Mouse (Mus musculus) kidney, embryonic 14.5 days (tissue): ENCODE measurements around the gene Wdr83. TPM values are rescaled to one million over a fixed set of nuclear protein-coding genes. Genes with fewer than 3 reads are reported as not detected.

Experiments used
- ATAC-seq: fragments of 200-750 bp; cut with Nextera tagmentation; 2 replicates; pipeline ENCODE4 v1.8.0; 2017; ENCODE audit warnings: moderate number of reproducible peaks, mild to moderate bottlenecking, moderate TSS enrichment, moderate library complexity; ENCODE audit not compliant: low FRiP score, low TSS enrichment
- H3K27ac ChIP-seq: fragments of 300-500 bp; sonication (generic); 2 replicates; pipeline ENCODE4 v1.5.1; 2014; ENCODE audit warnings: low read depth, mild to moderate bottlenecking, low read length, moderate library complexity, mixed read lengths
- H3K27me3 ChIP-seq: fragments of 300-500 bp; sonication (generic); 2 replicates; pipeline ENCODE4 v1.6.1; 2014; ENCODE audit warnings: mild to moderate bottlenecking, low read length; ENCODE audit not compliant: control insufficient read depth, insufficient read depth
- H3K36me3 ChIP-seq: fragments of 300-500 bp; sonication (generic); 2 replicates; pipeline ENCODE4 v1.6.1; 2014; ENCODE audit warnings: low read length, mixed read lengths; ENCODE audit not compliant: control insufficient read depth, insufficient read depth
- H3K4me1 ChIP-seq: fragments of 300-500 bp; sonication (generic); 2 replicates; pipeline ENCODE4 v1.6.1; 2014; ENCODE audit warnings: low read length, mixed read lengths; ENCODE audit not compliant: control insufficient read depth, insufficient read depth
- H3K4me2 ChIP-seq: fragments of 300-500 bp; sonication (generic); replicated peaks from 2 replicates; pipeline ENCODE4 v1.6.1; 2014; ENCODE audit warnings: low read depth, mild to moderate bottlenecking, low read length
- H3K4me3 ChIP-seq: fragments of 300-500 bp; sonication (generic); 2 replicates; pipeline ENCODE4 v1.5.1; 2014; ENCODE audit warnings: mild to moderate bottlenecking, low read length
- H3K9ac ChIP-seq: fragments of 300-500 bp; sonication (generic); 2 replicates; pipeline ENCODE4 v1.6.1; 2014; ENCODE audit warnings: low read depth, mild to moderate bottlenecking, low read length, moderate library complexity
- H3K9me3 ChIP-seq: fragments of 300-500 bp; sonication (generic); 2 replicates; pipeline ENCODE4 v1.6.1; 2016; ENCODE audit warnings: low read length; ENCODE audit not compliant: control insufficient read depth
- WGBS: fragments of 180-500 bp; shearing (Covaris S2); extraction: QIAGEN DNeasy Blood & Tissue Kit; methylation state at CpG from one replicate; pipeline ENCODE4 v1.1.7; 2014; 5-methylcytosine and 5-hydroxymethylcytosine counted together
- microRNA-seq: library from miRNA; unstranded; fragments of <30 nt; microRNA quantifications from one replicate; pipeline ENCODE4, GENCODE M21; 2016
- polyA plus RNA-seq: library from polyadenylated mRNA; unstranded; fragments of >200 nt; fragmentation: Nextera tagmentation; extraction: Ambion mirVana; gene quantifications from 2 replicates; pipeline ENCODE4 v1.2.1, GENCODE M21; 2014

The Wdr83 gene
- polyA plus RNA-seq, 1 experiment from 2014 or later: 44.9 TPM

GRCm38 (mm10) chr8:85025098-85025932 is 55.8 kb downstream of the Wdr83 start, which contains the start of gene Asna1:
Gene Asna1, minus strand, starts transcription at chr8:85025281.
- peak; percentile 87 for ATAC-seq
- Histone ChIP-seq H3K27me3 (no peaks in the 10 kb centered on the region), H3K27ac (peak within 1 kb of the TSS; percentile 95), H3K9me3 (no peaks in the 10 kb centered on the region), H3K4me3 (peak within 1 kb of the TSS; percentile 96), H3K4me1 (peaks cover 24% of the 10 kb centered on the region), H3K36me3 (peaks cover 42% of the 10 kb centered on the region), H3K9ac (peak within 1 kb of the TSS; percentile 78), H3K4me2 (peak within 1 kb of the TSS; percentile 94)
- 7% methylated on average over 30 of the region's 30 CpGs for WGBS

Small RNA genes within 50 kb of the gene (microRNA-seq; reads per million reads assigned to microRNA genes)
- 1.7 reads per million for gene Gm23388
- 0.84 reads per million for gene Mir7070

Other genes with a start within 250 kb of the Wdr83 start
- 49.2 and 54.2 TPM in 2 replicates for gene Gadd45gip1, start 249.8 kb downstream of the Wdr83 start, polyA plus RNA-seq
- 124 and 125 TPM in 2 replicates for gene Rad23a, start 240.6 kb downstream of the Wdr83 start, polyA plus RNA-seq
- 758 and 944 TPM in 2 replicates for gene Calr, start 234.4 kb downstream of the Wdr83 start, polyA plus RNA-seq
- gene Farsa, start 224.3 kb downstream of the Wdr83 start, polyA plus RNA-seq: 90.4 and 105 TPM in 2 replicates
- 73.0 and 98.4 TPM in 2 replicates for gene Syce2, start 209.2 kb downstream of the Wdr83 start, polyA plus RNA-seq
- gene Gcdh, start 187.4 kb downstream of the Wdr83 start, polyA plus RNA-seq: 28.6 and 43.3 TPM in 2 replicates
- gene Klf1, start 179.4 kb downstream of the Wdr83 start, polyA plus RNA-seq: 1.2 and 1.7 TPM in 2 replicates
- gene Dnase2a, start 172.7 kb downstream of the Wdr83 start, polyA plus RNA-seq: 10.8 and 12.1 TPM in 2 replicates
- gene Mast1, start 143.9 kb downstream of the Wdr83 start, polyA plus RNA-seq: 0.21 and 0.35 TPM in 2 replicates
- gene Rtbdn, start 134.3 kb downstream of the Wdr83 start, polyA plus RNA-seq: 0.16 TPM in 1 of 2 replicates, not detected in the other
- not detected in 2 replicates for gene Gm49661, start 111.9 kb downstream of the Wdr83 start, polyA plus RNA-seq
- 965 and 1,048 TPM in 2 replicates for gene Prdx2, start 111.7 kb downstream of the Wdr83 start, polyA plus RNA-seq
- 143 and 154 TPM in 2 replicates for gene Rnaseh2a, start 111.5 kb downstream of the Wdr83 start, polyA plus RNA-seq
- gene Junb, start 102.6 kb downstream of the Wdr83 start, polyA plus RNA-seq: 7.3 and 10.0 TPM in 2 replicates
- gene Hook2, start 90.7 kb downstream of the Wdr83 start, polyA plus RNA-seq: 14.6 and 18.7 TPM in 2 replicates
- gene Best2, start 66.8 kb downstream of the Wdr83 start, polyA plus RNA-seq: not detected in 2 replicates
- 109 and 180 TPM in 2 replicates for gene Asna1, start 56.0 kb downstream of the Wdr83 start, polyA plus RNA-seq
- gene Trir, start 54.5 kb downstream of the Wdr83 start, polyA plus RNA-seq: 163 and 211 TPM in 2 replicates
- gene Tnpo2, start 44.4 kb downstream of the Wdr83 start, polyA plus RNA-seq: 15.6 and 19.7 TPM in 2 replicates
- 24.4 and 29.6 TPM in 2 replicates for gene Fbxw9, start 21.3 kb downstream of the Wdr83 start, polyA plus RNA-seq
- gene Gm5741, start 13.3 kb downstream of the Wdr83 start, polyA plus RNA-seq: 1.1 TPM in 1 of 2 replicates, not detected in the other
- 74.4 and 85.8 TPM in 2 replicates for gene Dhps, start 9.5 kb downstream of the Wdr83 start, polyA plus RNA-seq
- gene Wdr83os, start 566 bp downstream of the Wdr83 start, polyA plus RNA-seq: 161 and 174 TPM in 2 replicates
- 23.3 and 33.9 TPM in 2 replicates for gene Man2b1, start 2.0 kb upstream of the Wdr83 start, polyA plus RNA-seq
- gene Zfp791, start 41.8 kb upstream of the Wdr83 start, polyA plus RNA-seq: 1.3 and 1.6 TPM in 2 replicates
- not detected in 2 replicates for gene Cks1brt, start 70.6 kb upstream of the Wdr83 start, polyA plus RNA-seq
- not detected in 2 replicates for gene Olfr371, start 144.7 kb upstream of the Wdr83 start, polyA plus RNA-seq
- gene Orc6, start 218.3 kb upstream of the Wdr83 start, polyA plus RNA-seq: 136 and 170 TPM in 2 replicates
- gene Vps35, start 218.5 kb upstream of the Wdr83 start, polyA plus RNA-seq: 108 and 137 TPM in 2 replicates